Mouse (Mus musculus) brain, embryonic 14.5 days (tissue): Measurements from ENCODE around the gene Smtn.

Experiments used
- CTCF ChIP-seq: fragments of 200-500 bp; IDR thresholded peaks from 2 replicates; pipeline ENCODE4 v1.5.1; 2012; ENCODE audit warnings: inconsistent platforms, mild to moderate bottlenecking, moderate library complexity, borderline replicate concordance; ENCODE audit not compliant: insufficient read depth, insufficient read length; ENCODE audit errors: extremely low read depth
- POLR2A ChIP-seq: fragments of 200-500 bp; IDR thresholded peaks from 2 replicates; pipeline ENCODE4 v1.6.1; 2012; ENCODE audit warnings: mild to moderate bottlenecking, inconsistent platforms, borderline replicate concordance; ENCODE audit not compliant: poor library complexity, insufficient read depth, insufficient read length, severe bottlenecking; ENCODE audit errors: extremely low read depth

GRCm38 (mm10) chr11:3583127-3583526 lies 42.7 kb upstream of the Smtn start:
- no peak for TF ChIP-seq POLR2A
- no peak for TF ChIP-seq CTCF
